Mouse (Mus musculus) liver, postnatal 0 days (tissue): ENCODE measurements around the gene 4933434E20Rik.

Experiments used
- CTCF ChIP-seq: sonication (generic); IDR thresholded peaks from 2 replicates; pipeline ENCODE4 v1.5.1; 2016; ENCODE audit warnings: antibody characterized with exemption, low read depth
- EP300 ChIP-seq: IDR thresholded peaks from 2 replicates; pipeline ENCODE4 v1.6.1; 2016; ENCODE audit warnings: antibody characterized with exemption, low read depth, mild to moderate bottlenecking

- TF ChIP-seq CTCF, result no peak
- no peak for TF ChIP-seq EP300
Observed at GRCm38 (mm10) chr3:90090892-90091291, 39.5 kb downstream of the 4933434E20Rik start.
